ENCODE assay signal across 22 mouse cellular contexts in the genomic region with DNA sequence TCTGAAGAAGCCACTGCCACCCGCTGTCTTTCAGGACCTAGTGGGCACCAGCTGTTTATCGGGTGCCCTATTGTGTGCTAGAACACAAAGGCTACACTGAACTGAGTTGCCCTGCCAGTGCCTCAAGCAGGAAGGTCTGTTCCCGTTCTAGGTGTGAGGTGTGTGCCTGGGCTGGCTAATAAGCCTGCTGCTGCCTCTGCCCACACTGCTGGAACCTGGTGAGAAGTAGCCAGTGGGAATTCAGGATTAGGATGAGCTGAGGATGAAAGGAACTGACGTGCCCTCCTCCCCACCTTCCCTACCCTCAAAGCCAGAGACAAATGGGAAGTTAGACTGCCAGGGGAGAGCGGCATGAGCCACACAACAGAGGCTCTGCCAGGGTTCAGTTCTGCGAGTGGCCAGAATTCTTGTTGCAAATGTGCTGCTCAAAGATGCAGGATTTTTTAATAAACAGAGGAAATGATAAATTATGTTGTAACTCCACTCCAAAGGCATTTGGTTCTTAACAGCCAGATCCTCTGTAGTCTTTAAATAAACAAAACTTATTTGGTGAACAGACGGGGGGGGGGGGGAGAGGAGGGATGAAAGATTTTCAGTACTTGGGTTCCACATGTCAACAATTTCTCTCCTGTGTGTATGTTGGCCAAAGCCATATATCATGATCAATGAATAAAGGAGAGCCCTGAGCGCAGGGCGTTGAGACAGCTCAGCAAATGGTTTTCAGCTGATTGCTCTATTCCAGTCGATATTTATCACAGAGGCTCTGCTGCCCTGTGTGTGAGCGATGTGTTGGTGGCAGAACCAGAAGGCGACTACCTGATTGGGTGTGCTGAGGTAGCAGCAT. TPM values are rescaled to one million over a fixed set of nuclear protein-coding genes. Genes with fewer than 3 reads are reported as not detected.
DNase-seq lines count a peak whose midpoint lies in the region; ATAC-seq lines count a peak whose summit lies in the region.
"Had no signal": no experiment of that assay in that cellular context is flagged by ENCODE, and none has a peak within 500 bp of the region (broad histone marks: within the 10 kb centered on the region; RNA-seq: fewer than 3 reads in every experiment).

No protein-coding gene starts in this region.

- H3K27ac ChIP-seq in hindbrain, embryonic 13.5 days: peak overlapping the region; percentile 40
- H3K27ac ChIP-seq in hindbrain, embryonic 12.5 days: no peak overlapping the region
- H3K27ac ChIP-seq in liver, embryonic 12.5 days: peak overlapping the region; percentile 7; the same call in 1 of the 2 replicates
- H3K27ac ChIP-seq in midbrain, embryonic 15.5 days: no peak overlapping the region
- H3K27ac ChIP-seq in midbrain, embryonic 10.5 days (replicated peaks): no peak overlapping the region
- H3K27ac ChIP-seq: embryonic facial prominence, embryonic 15.5 days; forebrain, embryonic 10.5 days; layer of hippocampus, adult 2 months; left cerebral cortex, adult 2 months; limb, embryonic 10.5 days; liver, embryonic 13.5 days had no signal

- H3K9me3 ChIP-seq in hindbrain, embryonic 13.5 days: no peaks in the 10 kb centered on the region
- no peaks in the 10 kb centered on the region for H3K9me3 ChIP-seq in hindbrain, embryonic 12.5 days (replicated peaks)
- no peaks in the 10 kb centered on the region for H3K9me3 ChIP-seq in liver, embryonic 12.5 days (replicated peaks)
- H3K9me3 ChIP-seq in midbrain, embryonic 15.5 days: no peaks in the 10 kb centered on the region
- H3K9me3 ChIP-seq in midbrain, embryonic 10.5 days (replicated peaks): no peaks in the 10 kb centered on the region
- H3K9me3 ChIP-seq: embryonic facial prominence, embryonic 15.5 days; forebrain, embryonic 10.5 days; G1E; limb, embryonic 10.5 days; liver, embryonic 13.5 days had no signal

- H3K4me3 ChIP-seq in hindbrain, embryonic 13.5 days: no peak overlapping the region
- no peak overlapping the region for H3K4me3 ChIP-seq in hindbrain, embryonic 12.5 days
- no peak overlapping the region for H3K4me3 ChIP-seq in liver, embryonic 12.5 days
- no peak overlapping the region for H3K4me3 ChIP-seq in midbrain, embryonic 15.5 days
- H3K4me3 ChIP-seq in midbrain, embryonic 10.5 days: no peak overlapping the region
- H3K4me3 ChIP-seq: embryonic facial prominence, embryonic 15.5 days; forebrain, embryonic 10.5 days; layer of hippocampus, adult 2 months; left cerebral cortex, adult 2 months; limb, embryonic 10.5 days; liver, embryonic 13.5 days had no signal

- H3K4me1 ChIP-seq in hindbrain, embryonic 13.5 days (replicated peaks): peaks cover 7% of the 10 kb centered on the region
- H3K4me1 ChIP-seq in hindbrain, embryonic 12.5 days: 0 out of 2 replicates have a peak, but pooled peaks cover 6% of the 10 kb centered on the region
- peaks cover 13% of the 10 kb centered on the region for H3K4me1 ChIP-seq in liver, embryonic 12.5 days
- H3K4me1 ChIP-seq in midbrain, embryonic 15.5 days: no peaks in the 10 kb centered on the region
- peaks cover 4% of the 10 kb centered on the region; the same call in 1 of the 2 replicates for H3K4me1 ChIP-seq in midbrain, embryonic 10.5 days

- peaks cover 4% of the 10 kb centered on the region; the same call in 1 of the 2 replicates for H3K36me3 ChIP-seq in hindbrain, embryonic 13.5 days
- H3K36me3 ChIP-seq in hindbrain, embryonic 12.5 days: no peaks in the 10 kb centered on the region
- peaks cover 12% of the 10 kb centered on the region; the same call in 1 of the 2 replicates for H3K36me3 ChIP-seq in liver, embryonic 12.5 days
- no peaks in the 10 kb centered on the region for H3K36me3 ChIP-seq in midbrain, embryonic 15.5 days (replicated peaks)
- H3K36me3 ChIP-seq in midbrain, embryonic 10.5 days: peaks cover 5% of the 10 kb centered on the region

- H3K9ac ChIP-seq in hindbrain, embryonic 13.5 days: 0 out of 2 replicates have a peak overlapping the region, but pooled peaks have one; percentile 46
- H3K9ac ChIP-seq in hindbrain, embryonic 12.5 days: no peak overlapping the region
- H3K9ac ChIP-seq in liver, embryonic 12.5 days: no peak overlapping the region
- no peak overlapping the region for H3K9ac ChIP-seq in midbrain, embryonic 15.5 days
- H3K9ac ChIP-seq: embryonic facial prominence, embryonic 15.5 days; liver, embryonic 13.5 days had no signal

- WGBS in hindbrain, embryonic 13.5 days: 57% methylated on average over 12 of the region's 12 CpGs
- 57% methylated on average over 12 of the region's 12 CpGs for WGBS in hindbrain, embryonic 12.5 days
- WGBS in liver, embryonic 12.5 days (ENCODE audit: insufficient replicate concordance): 73% methylated on average over 12 of the region's 12 CpGs
- WGBS in midbrain, embryonic 15.5 days: 56% methylated on average over 12 of the region's 12 CpGs
- 63% methylated on average over 12 of the region's 12 CpGs for WGBS in midbrain, embryonic 10.5 days

- H3K27me3 ChIP-seq in hindbrain, embryonic 13.5 days: no peaks in the 10 kb centered on the region
- 0 out of 2 replicates have a peak, but pooled peaks cover 4% of the 10 kb centered on the region for H3K27me3 ChIP-seq in hindbrain, embryonic 12.5 days
- H3K27me3 ChIP-seq in liver, embryonic 12.5 days (replicated peaks): no peaks in the 10 kb centered on the region
- no peaks in the 10 kb centered on the region for H3K27me3 ChIP-seq in midbrain, embryonic 15.5 days (replicated peaks)
- H3K27me3 ChIP-seq in midbrain, embryonic 10.5 days (ENCODE audit: low read depth, poor library complexity, severe bottlenecking): 0 out of 2 replicates have a peak, but pooled peaks cover 9% of the 10 kb centered on the region
- H3K27me3 ChIP-seq: embryonic facial prominence, embryonic 15.5 days; liver, embryonic 13.5 days had no signal

- no peak overlapping the region for H3K4me2 ChIP-seq in hindbrain, embryonic 13.5 days
- no peak overlapping the region for H3K4me2 ChIP-seq in hindbrain, embryonic 12.5 days (replicated peaks)
- no peak overlapping the region for H3K4me2 ChIP-seq in liver, embryonic 12.5 days
- H3K4me2 ChIP-seq in midbrain, embryonic 15.5 days: no peak overlapping the region
- H3K4me2 ChIP-seq: embryonic facial prominence, embryonic 15.5 days; liver, embryonic 13.5 days had no signal

- DNase-seq in liver: no peak
- DNase-seq in midbrain, embryonic 10.5 days (ENCODE audit: low spot score): no peak
- DNase-seq in ovary, postnatal 10 days (ENCODE audit: low spot score): no peak
- no peak for DNase-seq in layer of hippocampus, postnatal 36 days
- DNase-seq: cerebellum, adult 9-11 months; gastrocnemius, postnatal 10 days; heart, adult 18-20 months; heart, postnatal 4 days; kidney, adult 11 months; liver, embryonic 13.5 days; thymus, postnatal 25 days had no signal

- ATAC-seq in hindbrain, embryonic 13.5 days (ENCODE audit: low FRiP score): peak; percentile 46; the same call in 1 of the 2 replicates
- ATAC-seq in hindbrain, embryonic 12.5 days (ENCODE audit: low FRiP score): no peak; the same call in 1 of the 2 replicates
- ATAC-seq in liver, embryonic 12.5 days: no peak
- peak; percentile 48 for ATAC-seq in midbrain, embryonic 15.5 days (replicated peaks)
- ATAC-seq: CD4-positive, CD25-positive, alpha-beta regulatory T cell, adult 4 months had no signal

RNA-seq across cellular contexts. Expression of gene Ptgs1, which starts 38.9 kb away (rescaled TPM):
- polyA plus RNA-seq in hindbrain, embryonic 13.5 days (2015; fragmentation: Nextera tagmentation; extraction: Ambion mirVana): 5.1 and 5.2 TPM in 2 replicates
- 4.8 and 6.2 TPM in 2 replicates for polyA plus RNA-seq in hindbrain, embryonic 12.5 days (2016; fragmentation: Nextera tagmentation; extraction: Ambion mirVana)
- 21.1 and 21.4 TPM in 2 replicates for polyA plus RNA-seq in liver, embryonic 12.5 days (2016; fragmentation: Nextera tagmentation; extraction: Ambion mirVana)
- 4.1 and 4.9 TPM in 2 replicates for polyA plus RNA-seq in midbrain, embryonic 15.5 days (2015; fragmentation: Nextera tagmentation; extraction: Ambion mirVana)
- polyA plus RNA-seq in midbrain, embryonic 10.5 days (2016; fragmentation: Nextera tagmentation; extraction: Ambion mirVana): 3.6 and 4.7 TPM in 2 replicates
- total RNA-seq in layer of hippocampus, postnatal 36 days (2021): 10 to 100 TPM; 16.1 to 16.9 TPM

RNA-seq across cellular contexts. Expression of gene Rbm18, which starts 54.7 kb away (rescaled TPM):
- polyA plus RNA-seq in hindbrain, embryonic 13.5 days (2015; fragmentation: Nextera tagmentation; extraction: Ambion mirVana): 142 and 148 TPM in 2 replicates
- polyA plus RNA-seq in hindbrain, embryonic 12.5 days (2016; fragmentation: Nextera tagmentation; extraction: Ambion mirVana): 129 TPM in 2 replicates
- 28.2 and 29.9 TPM in 2 replicates for polyA plus RNA-seq in liver, embryonic 12.5 days (2016; fragmentation: Nextera tagmentation; extraction: Ambion mirVana)
- 146 and 147 TPM in 2 replicates for polyA plus RNA-seq in midbrain, embryonic 15.5 days (2015; fragmentation: Nextera tagmentation; extraction: Ambion mirVana)
- 80.8 and 95.4 TPM in 2 replicates for polyA plus RNA-seq in midbrain, embryonic 10.5 days (2016; fragmentation: Nextera tagmentation; extraction: Ambion mirVana)
- total RNA-seq in layer of hippocampus, postnatal 36 days (2021): 10 to 100 TPM; 50.6 to 53.2 TPM

RNA-seq across cellular contexts. Expression of gene Mrrf, which starts 55.1 kb away (rescaled TPM):
- polyA plus RNA-seq in hindbrain, embryonic 13.5 days (2015; fragmentation: Nextera tagmentation; extraction: Ambion mirVana): 23.8 and 27.2 TPM in 2 replicates
- polyA plus RNA-seq in hindbrain, embryonic 12.5 days (2016; fragmentation: Nextera tagmentation; extraction: Ambion mirVana): 23.0 and 24.8 TPM in 2 replicates
- 24.9 and 25.7 TPM in 2 replicates for polyA plus RNA-seq in liver, embryonic 12.5 days (2016; fragmentation: Nextera tagmentation; extraction: Ambion mirVana)
- polyA plus RNA-seq in midbrain, embryonic 15.5 days (2015; fragmentation: Nextera tagmentation; extraction: Ambion mirVana): 23.1 and 24.1 TPM in 2 replicates
- 25.6 and 30.1 TPM in 2 replicates for polyA plus RNA-seq in midbrain, embryonic 10.5 days (2016; fragmentation: Nextera tagmentation; extraction: Ambion mirVana)
- 10 to 100 TPM; 14.7 to 14.9 TPM for total RNA-seq in layer of hippocampus, postnatal 36 days (2021)

Comparison
In these comparisons a context has a peak if more than half of its experiments do, and no peak if none do; other contexts are left out.
1. ATAC-seq: peak in hindbrain, embryonic 13.5 days (single experiment) and midbrain, embryonic 15.5 days (single experiment); none in hindbrain, embryonic 12.5 days (single experiment) and liver, embryonic 12.5 days (single experiment).
2. H3K27ac ChIP-seq: peak in hindbrain, embryonic 13.5 days (single experiment) and liver, embryonic 12.5 days (single experiment); none in hindbrain, embryonic 12.5 days (single experiment), midbrain, embryonic 15.5 days (single experiment) and midbrain, embryonic 10.5 days (single experiment).